Mouse (Mus musculus) heart, postnatal 25 days (tissue): Measurements from ENCODE around the gene B230118H07Rik. TPM values are rescaled to one million over a fixed set of nuclear protein-coding genes. Genes with fewer than 3 reads are reported as not detected.

ENCODE experiments used
- DNase-seq: peaks from one replicate; pipeline ENCODE4 v3.0.0; 2022; ENCODE audit warnings: low spot score
- intact Hi-C: fragments of 180-260 bp; cut with DNase I; formaldehyde crosslinking; loops from one replicate; pipeline ENCODE4 v1.15.1; 2025
- total RNA-seq, 2 experiments: library from RNA; stranded (reverse); gene quantifications; 2 replicates each; pipeline ENCODE4 v1.2.3; 2021

The B230118H07Rik gene
- total RNA-seq, 2 experiments from 2014 or later: 80.0 to 90.7 TPM

DNA sequence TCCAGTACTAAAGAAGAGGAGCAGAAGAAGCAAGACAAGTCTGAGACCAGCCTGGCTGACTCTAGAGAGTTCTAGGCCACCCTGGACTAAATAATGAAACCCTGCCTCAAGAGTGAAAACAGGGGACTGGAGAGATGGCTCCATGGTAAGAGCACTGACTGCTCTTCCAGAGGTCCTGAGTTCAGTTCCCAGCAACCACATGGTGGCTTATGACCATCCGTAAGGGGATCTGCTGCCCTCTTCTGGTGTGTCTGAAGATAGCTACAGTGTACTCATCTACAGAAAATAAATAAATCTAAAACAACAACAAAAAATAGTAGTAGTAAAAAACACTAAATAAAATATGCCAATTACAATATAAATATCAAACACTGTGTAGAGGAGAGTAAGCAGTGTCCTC is 3.5 kb downstream of the B230118H07Rik start:
- intact Hi-C loops: no loop called here
- no peak for DNase-seq

DNA sequence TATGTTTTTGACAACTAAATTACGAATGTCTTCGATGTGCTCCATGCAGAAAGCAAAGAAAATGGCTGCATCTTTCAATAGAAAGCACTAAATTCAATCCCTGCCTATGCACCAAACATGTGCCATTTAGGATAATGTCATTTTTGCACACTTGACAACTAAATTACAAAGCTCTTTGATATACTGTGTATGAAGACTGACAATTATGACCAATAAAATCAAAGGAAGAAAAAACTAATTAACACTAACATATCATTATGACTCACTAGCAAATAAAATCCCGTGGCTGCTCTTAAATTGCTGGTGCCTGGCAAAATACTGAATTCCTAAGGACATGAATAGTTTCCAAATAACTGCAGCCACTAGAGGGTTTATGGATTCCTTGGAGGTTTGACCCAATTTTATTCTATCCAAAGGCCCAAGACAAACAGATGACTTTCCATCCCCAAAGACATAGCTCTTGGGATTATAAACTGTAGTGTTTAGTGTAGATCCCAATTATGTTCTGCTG is 9.4 kb downstream of the B230118H07Rik start:
- intact Hi-C loops: no loop called here
- no peak for DNase-seq

DNA sequence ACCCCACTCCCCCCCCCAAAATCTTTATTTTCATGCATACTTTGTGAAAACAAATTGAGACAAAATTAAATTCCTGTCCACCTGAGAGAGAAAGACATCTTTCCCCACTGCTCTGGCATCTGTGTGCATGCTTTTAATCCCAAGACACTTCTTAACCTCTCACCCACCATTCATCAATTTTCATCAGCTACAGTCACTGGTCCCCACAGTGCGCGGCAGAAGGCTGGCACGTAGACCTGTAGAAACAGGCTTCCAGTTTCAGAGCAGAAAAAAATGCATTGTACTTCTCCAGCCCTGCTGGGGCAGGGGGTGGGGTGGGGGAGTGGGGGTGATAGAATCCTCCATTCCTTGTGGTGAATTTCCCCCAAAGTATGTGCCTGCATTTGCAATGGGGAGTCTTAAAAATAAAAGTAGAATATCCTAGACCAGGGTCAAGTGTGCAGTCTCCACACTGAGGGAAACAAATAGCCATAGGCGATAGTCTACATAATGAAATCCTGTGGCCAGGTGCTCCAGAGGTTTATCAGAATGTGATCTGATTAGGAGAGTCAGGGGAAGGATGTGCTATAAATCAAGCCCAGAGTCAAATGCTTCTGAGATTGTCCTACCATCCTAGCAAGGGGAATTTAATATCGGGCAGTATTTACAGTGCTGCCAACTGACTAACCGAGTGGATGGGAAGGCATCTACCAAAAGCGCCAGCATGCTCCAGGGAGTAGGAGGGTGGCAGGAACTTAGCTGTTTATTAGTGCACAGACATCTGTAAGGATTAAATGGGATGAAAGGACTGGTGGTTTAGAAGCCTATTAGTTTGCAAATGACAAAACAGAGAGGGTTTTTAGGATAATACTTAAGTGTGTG is 10.1 kb downstream of the B230118H07Rik start:
- intact Hi-C loops: no loop called here
- DNase-seq: no peak

DNA sequence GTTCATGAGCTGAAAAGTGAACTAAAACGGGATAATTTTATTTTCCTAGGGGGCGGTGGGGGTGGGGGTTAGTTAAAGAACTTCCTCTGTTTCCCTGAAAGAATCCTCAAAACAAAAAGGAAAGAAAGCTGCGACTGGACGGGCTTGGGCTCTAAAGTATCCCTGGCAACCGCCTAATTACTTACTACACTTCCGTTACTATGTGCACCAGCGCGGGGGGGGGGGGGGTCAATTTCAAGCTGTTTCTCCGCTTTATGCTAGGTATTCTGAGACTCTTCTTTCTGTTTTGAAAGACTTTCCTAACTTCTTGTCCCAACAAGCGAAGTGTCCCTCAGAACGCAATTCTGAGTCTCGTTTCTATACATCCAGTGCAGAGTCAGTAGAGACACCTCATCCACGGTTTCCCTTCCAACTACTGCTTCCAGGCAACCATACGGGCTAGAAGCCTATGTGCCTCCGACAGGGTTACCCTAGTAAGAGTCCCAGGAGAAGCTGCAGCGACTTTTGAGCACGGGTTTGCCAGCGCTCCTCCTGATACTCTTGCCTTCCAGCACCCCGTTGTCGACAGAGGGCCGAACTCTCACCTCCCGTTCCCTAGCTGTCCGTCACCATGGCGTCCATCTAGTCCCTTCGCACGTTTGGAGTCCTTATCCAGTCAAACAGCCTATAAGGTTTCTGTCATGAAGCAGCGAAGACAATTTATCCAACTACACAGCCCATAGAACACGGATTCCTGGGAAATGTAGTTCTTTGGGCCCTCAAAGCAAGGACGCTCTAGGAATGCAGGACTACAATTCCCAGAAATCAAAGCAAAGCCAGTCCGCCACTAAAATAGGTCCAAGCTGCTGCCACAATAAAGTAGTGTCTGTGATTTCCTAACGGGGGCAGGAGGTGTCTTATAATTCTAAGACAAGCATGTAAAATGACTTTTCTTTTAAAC is 20.8 kb downstream of the B230118H07Rik start:
- DNase-seq: peak; percentile 73
- intact Hi-C loops: no loop called here

DNA sequence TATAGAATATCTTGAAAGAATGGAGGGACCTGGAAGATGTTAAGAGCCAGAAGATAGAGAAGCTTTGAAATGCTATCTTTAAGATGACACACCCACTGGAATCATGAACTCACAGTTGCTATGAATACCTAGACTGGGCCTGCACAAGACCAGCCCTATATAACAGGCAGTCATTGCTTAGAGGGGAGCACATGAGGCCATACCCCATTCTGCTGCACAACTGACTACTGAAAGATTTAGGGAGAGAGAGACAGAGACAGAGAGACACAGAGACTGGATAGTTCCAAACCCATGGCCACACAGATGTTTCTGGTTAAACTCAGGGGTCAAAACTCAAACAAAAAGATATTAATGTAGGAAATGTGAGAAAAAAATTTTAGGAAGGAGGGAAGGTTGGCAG is 22.1 kb downstream of the B230118H07Rik start:
- intact Hi-C loops: no loop called here
- no peak for DNase-seq

DNA sequence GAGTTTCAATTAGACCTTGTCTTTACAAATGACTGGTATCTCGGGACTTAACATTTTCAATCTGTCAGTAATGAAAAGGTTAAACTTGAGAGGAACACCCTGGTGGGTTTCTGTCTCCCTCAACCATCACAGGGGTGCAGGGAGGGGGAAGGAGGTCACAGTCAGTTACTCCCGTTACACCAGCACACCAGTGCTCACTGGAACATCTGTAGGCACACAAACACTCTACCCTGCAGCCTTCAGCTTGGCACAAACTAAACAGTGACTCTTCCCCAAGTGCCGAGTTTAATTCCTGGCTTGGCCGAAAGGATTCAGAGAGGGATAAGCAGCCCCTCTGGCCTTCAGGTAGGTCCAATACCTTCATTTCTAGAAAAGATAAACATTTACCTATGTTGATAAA is 24.8 kb downstream of the B230118H07Rik start, which contains the start of gene Rag2:
TSS of gene Rag2 (plus strand) at position 193 of the 400 bp plus-strand sequence.
- DNase-seq: no peak
- intact Hi-C loops: no loop called here

DNA sequence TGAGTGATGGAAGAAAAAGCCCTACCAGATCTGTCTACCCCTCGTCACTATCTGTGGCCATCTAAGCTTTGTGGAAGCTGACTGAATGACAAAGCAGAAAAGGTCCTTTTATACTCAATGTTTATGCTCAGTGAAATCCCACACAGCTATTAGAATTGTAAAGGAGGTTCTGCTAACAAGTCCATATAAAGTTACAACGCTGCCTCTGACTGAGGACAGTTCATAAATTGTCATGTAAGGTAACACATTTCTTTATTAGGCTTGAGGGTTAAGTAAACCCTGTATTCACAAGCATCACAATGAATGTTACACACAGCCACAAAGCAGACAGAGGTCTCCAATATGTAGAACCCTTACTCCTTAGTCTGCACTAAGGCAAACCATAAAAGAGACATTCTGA is 25.3 kb downstream of the B230118H07Rik start:
- intact Hi-C loops: no loop called here
- DNase-seq: no peak

DNA sequence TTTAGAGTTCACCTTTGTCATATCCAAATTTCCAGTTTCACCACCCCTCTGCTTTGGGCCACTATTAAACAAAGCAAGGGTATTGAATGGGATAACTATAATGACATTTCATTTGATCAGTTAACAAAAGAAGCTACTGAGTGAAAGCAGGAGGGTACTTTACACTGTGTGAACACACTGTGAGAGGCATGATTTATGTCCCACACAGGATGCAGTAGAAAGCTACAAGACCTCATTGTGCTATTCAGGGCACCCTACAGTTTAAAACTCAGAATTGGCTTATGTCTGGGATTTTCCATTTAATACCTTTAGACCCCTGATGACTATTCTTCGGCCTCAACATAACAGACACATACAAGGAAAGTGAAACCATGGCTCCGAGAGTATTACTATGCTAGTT is 26.3 kb downstream of the B230118H07Rik start:
- intact Hi-C loops: no loop called here

DNA sequence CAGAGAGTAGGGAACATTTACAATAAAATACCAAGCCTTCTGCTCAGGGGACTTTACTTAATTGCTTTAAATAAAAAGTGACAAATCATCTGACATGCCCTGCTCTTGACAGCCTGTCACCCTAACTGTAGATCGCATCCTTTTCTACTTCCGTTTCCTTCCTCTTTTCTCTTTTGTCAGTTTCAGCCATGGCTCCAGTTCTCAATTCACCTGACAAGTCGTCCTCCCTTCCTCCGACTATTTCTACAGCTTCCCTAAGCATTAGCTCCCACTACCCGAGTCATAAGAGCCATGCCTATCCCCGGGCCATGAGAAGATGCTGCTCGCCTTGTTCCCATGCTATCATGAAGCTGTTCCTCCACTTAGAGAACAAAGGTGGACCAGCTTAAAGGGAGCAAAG is 27.7 kb downstream of the B230118H07Rik start:
- intact Hi-C loops: no loop called here

More for the DNA sequence above, 26.3 kb downstream of the B230118H07Rik start:
- no peak for DNase-seq

DNA sequence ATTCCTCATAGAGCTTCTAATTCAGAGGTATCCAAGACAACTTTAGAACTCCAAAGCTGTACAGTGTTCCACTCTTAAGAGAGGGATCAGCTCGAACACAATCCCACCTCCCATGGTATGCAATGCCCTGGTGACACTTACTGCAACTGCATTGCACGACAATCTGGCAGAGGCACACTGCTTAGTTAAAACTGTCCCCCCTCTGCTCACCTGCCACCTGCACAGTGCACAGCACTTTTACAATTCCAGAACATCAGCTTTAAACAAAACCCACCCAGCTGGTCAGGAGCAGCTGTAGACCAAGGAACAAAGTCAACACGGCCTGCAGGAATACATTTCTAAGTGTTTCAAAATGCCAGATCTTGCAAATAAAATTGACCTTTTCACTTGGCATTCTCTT is 28.4 kb downstream of the B230118H07Rik start:
- intact Hi-C loops: no loop called here
- no peak for DNase-seq

More for the DNA sequence above, 27.7 kb downstream of the B230118H07Rik start:
- DNase-seq: no peak

DNA sequence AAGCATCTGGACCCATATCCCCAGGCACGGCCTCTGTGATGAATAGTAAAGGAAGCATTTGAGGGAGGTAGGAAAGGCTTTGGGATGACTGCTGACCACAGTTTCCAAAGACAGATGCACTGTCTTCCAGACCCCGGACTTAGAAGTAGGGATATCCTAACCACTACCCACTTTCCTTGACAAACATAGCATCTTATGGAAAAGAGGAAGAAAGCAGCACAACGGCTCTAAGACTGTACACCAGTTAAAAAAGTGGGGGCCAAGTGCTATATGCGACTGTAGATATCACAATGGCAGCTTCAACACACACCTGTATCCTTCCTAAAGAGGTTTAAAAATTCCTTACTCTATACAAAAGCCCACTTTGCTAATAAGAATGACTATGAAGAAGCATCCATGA is 31.0 kb downstream of the B230118H07Rik start:
- no peak for DNase-seq
- intact Hi-C loops: no loop called here

DNA sequence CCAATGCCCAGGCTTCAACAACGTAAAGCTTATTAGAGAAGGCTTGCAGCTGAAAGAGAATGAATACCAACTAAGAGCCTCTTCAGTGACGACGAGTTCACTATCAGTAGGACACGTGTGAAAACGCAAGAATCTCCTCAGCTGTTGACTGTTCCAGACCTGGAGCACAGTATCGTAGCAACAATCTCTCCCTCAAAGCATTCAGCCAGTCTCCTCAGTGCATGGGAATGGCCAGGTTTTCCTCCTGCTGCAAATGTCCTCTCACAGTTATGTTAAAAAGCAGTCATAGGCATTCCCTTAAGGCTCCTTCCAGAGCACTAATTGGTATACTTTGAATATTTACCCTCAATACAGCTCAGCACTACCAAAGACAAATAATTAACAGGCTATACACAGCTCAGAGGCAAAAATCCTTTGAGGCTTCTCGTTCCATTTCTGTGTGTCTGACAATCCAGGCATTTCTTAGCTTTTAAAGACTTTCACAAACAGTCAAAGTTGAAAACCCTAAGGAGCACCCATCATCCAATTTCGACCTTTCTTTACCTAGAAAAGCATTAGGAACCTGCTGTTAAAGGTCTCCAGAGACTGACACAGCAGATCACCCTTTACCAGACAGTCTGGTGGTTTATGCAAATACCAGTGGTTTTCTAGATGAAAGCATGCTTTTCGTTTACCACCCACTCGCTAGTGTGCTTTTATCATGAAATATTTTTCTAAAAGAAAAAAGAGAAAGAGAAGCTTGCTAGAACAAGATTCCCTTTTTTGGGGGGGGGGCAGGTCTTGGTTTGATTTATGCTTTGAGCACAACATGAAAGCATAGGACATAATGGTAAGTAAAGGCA is 33.6 kb downstream of the B230118H07Rik start:
- intact Hi-C loops: no loop called here
- DNase-seq: no peak

DNA sequence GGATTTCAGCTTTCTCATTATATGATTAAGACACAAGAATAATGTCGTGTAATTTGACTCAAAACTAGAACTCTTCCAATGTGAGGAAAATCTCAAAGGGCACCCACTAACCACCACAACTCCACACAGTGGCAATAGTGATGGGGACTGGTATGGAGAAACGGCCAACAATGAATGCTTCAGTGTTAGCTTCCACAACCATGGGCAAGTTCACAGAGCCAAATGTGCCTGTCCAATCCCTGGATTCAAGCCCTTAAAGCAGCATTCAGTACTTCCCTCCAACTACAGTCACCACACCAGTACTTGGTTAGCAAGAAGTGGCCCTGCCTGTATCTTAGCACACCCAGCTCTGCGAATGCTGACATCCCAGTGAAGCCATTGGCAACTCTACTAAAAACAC is 38.5 kb downstream of the B230118H07Rik start:
- intact Hi-C loops: no loop called here

DNA sequence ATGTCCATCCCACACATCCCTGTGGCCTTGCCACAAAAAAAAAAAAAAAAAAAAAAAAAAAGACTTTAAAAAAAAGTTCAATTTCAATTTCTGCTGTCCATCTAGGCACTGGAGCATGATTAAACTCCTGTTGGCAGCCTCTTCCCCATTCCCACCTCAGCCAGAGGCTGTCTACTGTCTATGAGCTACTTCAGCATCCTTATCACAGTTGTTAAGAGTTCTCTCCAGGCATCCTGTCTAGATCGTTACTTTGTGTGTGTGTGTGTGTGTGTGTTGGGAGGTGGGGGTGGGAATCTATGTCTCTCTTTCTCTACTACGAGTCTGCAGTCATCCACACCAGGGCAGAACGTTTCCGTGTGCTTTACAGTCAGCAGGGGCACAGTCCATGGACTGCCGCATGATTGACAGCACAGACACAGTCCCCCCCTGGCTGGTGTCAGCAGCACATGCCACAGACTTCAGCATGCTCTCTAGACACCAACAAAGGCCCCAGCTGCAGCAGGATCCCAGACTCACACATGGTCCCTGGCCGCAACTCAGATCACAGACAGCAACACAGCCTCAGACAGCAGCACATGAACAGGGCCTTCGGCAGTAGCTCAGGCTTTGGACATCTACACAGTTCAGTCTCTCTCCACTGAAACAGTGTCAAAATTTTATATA is 41.0 kb downstream of the B230118H07Rik start:
- intact Hi-C loops: no loop called here
- DNase-seq: no peak

More for the DNA sequence above, 38.5 kb downstream of the B230118H07Rik start:
- DNase-seq: no peak

DNA sequence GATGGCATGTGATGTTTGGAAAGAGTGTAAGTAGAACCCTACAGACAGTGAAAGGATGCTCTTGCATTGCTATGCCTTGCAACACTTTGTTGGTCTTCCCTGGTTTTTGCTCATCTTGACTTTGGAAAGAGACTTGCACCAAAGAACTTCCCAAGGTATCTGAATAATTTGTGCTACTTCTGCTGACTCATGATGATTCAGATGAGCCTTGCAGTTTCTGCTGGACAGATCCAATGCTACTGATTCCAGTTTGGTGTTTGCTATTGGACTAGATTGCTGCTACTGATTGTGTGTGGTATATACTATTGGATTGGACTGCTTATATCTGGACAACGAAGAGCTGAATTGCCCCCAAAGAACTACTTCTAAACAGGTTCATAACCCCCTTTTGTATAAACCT is 46.2 kb downstream of the B230118H07Rik start:
- intact Hi-C loops: no loop called here
- DNase-seq: no peak

DNA sequence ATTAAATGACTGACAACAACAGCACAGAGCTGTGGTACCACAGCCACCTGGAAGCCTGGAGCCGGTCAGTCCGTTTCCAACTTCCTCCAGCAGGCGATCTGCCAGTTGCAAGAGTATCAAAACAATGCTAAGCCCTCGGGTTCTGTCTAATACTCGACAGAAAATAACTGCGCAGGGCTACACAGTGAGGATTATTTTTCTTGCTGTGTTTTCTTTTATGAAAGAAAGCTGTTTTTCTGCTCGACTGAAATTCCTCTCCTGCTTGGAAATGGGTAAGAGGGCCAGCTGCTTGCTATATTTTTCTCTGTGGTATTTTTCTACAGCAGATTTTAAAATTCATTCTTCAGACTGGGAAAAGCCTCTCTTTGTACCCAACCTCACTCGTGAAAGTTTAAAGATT is 48.6 kb downstream of the B230118H07Rik start:
- intact Hi-C loops: no loop called here
- DNase-seq: peak; percentile 10

DNA sequence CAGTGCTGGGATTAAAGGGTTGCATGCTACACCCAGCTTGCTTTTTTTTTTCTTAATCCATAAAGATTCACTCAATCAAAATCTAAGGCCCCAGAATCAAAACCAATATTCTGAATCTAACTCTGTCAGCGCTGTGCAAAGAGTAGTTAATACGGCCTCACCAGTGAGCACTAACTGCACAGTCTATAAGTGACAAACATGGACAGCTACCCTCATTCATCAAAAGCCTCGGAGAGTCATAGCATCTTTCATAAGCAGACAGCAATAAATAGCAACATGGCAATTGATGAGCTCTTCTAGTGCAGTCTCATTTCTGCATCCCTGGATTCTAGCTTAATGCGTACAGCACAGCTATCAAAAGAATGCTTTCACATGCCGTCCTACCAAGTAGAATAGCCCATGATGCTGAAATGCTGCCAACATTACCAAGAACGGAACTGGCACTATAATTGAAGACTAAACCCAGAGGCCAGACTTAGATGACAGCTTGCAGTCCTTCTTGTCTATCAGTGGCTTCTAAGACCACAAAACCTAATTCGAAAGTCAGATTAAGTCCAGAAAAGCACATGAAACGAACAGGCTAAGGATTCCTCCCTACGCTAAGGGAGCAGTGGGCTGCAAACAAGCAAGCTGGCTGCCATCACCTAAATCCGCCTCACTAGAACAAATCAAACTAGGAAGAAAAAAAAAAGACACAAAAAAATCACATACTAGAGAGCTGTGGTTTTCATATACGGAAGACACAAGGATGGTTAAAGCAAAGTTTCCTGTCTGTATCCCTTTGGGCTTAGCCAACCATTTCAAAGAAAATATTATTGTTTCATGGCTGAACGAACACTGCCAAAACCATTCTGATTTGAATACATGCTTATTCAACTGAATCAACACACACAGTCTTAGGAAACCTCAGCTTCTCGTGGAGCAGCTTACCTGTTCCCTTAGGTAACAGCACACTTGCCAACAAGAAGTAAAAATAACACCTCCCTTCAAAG is 50.8 kb downstream of the B230118H07Rik start:
- intact Hi-C loops: loop anchor here (5.0 kb wide), 1 partner anchor 54 kb away; no protein-coding TSS in a partner anchor
- DNase-seq: no peak

DNA sequence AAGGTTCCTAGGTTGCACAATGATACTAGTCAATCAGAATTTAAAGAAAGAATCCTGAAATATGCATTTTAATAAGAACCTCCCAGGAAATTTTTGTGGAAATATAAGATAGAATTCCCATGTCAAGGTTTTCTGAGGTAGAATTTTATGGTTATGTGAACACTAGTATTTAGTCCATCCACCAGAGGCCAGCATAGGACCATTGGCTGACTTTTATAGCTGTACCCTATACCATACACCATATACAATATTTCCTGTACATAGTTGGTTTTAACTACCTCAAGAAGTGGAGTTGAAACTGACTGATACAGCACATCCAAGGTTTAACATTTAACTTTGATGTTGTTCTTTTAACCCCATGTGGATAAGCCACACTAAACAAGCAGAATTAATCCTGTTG is 52.1 kb downstream of the B230118H07Rik start:
- no peak for DNase-seq
- intact Hi-C loops: loop anchor here (5.0 kb wide), 1 partner anchor 55 kb away; no protein-coding TSS in a partner anchor
